Mouse (Mus musculus): ENCODE data around the gene 5430419D17Rik. TPM values are rescaled to one million over a fixed set of nuclear protein-coding genes. Genes with fewer than 3 reads are reported as not detected.

5430419D17Rik gene
- polyA plus RNA-seq, 1 experiment, result not detected

DNA sequence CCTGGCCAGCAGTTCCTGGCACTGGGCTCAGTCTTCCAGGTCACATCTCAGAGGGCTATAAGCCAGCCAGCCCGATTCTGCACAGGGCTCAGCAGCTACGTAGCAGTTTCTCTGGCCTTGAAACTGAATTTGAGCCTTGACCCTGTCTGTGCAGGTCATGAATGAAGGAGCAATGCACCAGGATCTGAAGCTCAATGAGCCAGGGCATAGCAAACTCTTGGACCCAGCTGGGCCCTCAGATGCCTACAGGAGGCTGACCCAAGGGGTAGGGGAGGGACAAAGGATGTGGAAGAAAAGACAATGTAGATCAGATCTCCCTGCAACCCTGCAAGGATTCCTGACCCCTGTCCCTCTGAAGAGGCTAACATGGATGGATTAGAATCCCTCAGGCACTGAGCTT is 148.0 kb downstream of the 5430419D17Rik start, which contains the start of gene Cuzd1:
Gene Cuzd1 (minus strand): TSS at position 101 of the 400 bp plus-strand sequence.
- Histone ChIP-seq H3K4me1 (ENCODE audit: control insufficient read depth, insufficient read depth, low read length) (no peaks in the 10 kb centered on the region), H3K27ac (ENCODE audit: control insufficient read depth, insufficient read depth, low read depth, low read length, poor library complexity) (no peak within 1 kb of the TSS), H3K4me3 (replicated peaks; ENCODE audit: control insufficient read depth, low read depth, low read length) (no peak within 1 kb of the TSS)
- TF ChIP-seq POLR2A (IDR thresholded peaks at IDR 0.05; ENCODE audit: borderline replicate concordance, control insufficient read depth, low read depth, low read length) (no peak), CTCF (IDR thresholded peaks at IDR 0.05; ENCODE audit: control insufficient read depth, insufficient read depth, low read length) (no peak)
- WGBS, result 74% methylated on average over 2 of the region's 2 CpGs

DNA sequence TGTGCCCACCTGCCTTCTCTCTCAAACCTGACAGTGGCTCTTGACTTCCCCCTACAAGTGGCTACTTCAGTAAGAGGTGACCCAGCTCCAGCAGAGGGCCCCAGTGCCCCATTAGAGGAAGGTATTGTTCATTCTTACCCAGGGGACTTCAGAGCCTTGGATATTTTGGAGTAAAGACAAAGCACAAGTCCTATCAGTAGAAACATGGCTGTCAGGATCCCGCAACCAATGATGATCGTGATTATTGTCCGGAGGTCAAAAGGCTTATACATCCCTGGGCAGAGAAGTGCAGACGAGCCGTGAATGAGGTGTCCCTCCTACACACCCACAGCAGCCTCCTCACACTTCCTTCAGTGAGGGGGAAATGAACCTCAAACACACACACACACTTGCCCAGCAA is 152.9 kb downstream of the 5430419D17Rik start:
- 84% methylated on average over 5 of the region's 5 CpGs for WGBS
- TF ChIP-seq POLR2A (IDR thresholded peaks at IDR 0.05; ENCODE audit: borderline replicate concordance, control insufficient read depth, low read depth, low read length) (no peak), CTCF (IDR thresholded peaks at IDR 0.05; ENCODE audit: control insufficient read depth, insufficient read depth, low read length) (no peak)
- Histone ChIP-seq H3K27ac (ENCODE audit: control insufficient read depth, insufficient read depth, low read depth, low read length, poor library complexity) (no peak overlapping the region), H3K4me1 (ENCODE audit: control insufficient read depth, insufficient read depth, low read length) (no peaks in the 10 kb centered on the region), H3K4me3 (replicated peaks; ENCODE audit: control insufficient read depth, low read depth, low read length) (no peak overlapping the region)

DNA sequence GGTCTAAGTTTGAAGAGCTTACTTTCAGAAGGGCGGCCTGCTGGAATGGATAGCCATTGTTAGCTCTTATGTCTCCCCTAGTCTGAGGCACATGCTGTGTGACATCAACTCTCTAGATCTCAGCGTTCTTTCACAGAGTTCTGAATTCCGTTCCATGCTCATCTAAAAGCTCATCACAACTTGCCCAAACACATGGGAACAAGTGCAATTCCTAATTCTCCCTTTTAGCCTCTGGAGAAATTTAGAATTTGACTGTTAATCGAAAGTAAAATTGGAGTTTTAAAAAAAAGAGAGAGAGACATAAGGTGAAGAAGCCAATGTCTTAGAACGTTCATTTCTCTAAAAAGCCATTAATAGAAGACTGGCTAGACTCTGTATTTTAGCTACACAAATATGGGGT is 155.2 kb downstream of the 5430419D17Rik start, which contains the start of gene Fam24b:
Gene Fam24b (minus strand): TSS at position 101 of the 400 bp plus-strand sequence.
- H3K4me3 ChIP-seq (replicated peaks; ENCODE audit: control insufficient read depth, low read depth, low read length), result no peak within 1 kb of the TSS
- H3K27ac ChIP-seq (ENCODE audit: control insufficient read depth, insufficient read depth, low read depth, low read length, poor library complexity), result no peak within 1 kb of the TSS
- no peaks in the 10 kb centered on the region for H3K4me1 ChIP-seq (ENCODE audit: control insufficient read depth, insufficient read depth, low read length)
- TF ChIP-seq CTCF (IDR thresholded peaks at IDR 0.05; ENCODE audit: control insufficient read depth, insufficient read depth, low read length) (no peak), POLR2A (IDR thresholded peaks at IDR 0.05; ENCODE audit: borderline replicate concordance, control insufficient read depth, low read depth, low read length) (no peak)
- WGBS, result 81% methylated on average over 5 of the region's 5 CpGs

DNA sequence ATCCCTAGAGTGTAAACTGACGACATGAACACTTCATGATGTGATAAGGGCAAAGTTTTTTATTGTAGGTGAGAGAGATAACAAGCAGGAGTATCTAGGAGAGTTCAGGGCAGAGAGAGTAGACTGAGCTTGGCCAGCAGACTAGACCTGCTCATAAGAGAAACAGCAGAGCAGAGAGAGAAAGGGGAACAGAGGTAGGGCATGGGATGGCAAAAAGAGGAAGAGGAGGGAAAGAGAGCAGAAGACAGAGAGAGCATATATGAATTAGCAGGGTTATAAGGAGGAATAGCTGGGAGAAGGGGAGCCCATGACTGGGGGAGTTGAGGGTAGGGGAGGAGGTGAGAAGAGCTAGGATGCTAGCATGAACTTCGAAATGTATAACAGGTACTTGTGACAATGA is 157.5 kb downstream of the 5430419D17Rik start:
- TF ChIP-seq POLR2A (IDR thresholded peaks at IDR 0.05; ENCODE audit: borderline replicate concordance, control insufficient read depth, low read depth, low read length) (no peak), CTCF (IDR thresholded peaks at IDR 0.05; ENCODE audit: control insufficient read depth, insufficient read depth, low read length) (no peak)
- no peaks in the 10 kb centered on the region for H3K4me1 ChIP-seq (ENCODE audit: control insufficient read depth, insufficient read depth, low read length)
- H3K27ac ChIP-seq (ENCODE audit: control insufficient read depth, insufficient read depth, low read depth, low read length, poor library complexity), result no peak overlapping the region
- no peak overlapping the region for H3K4me3 ChIP-seq (replicated peaks; ENCODE audit: control insufficient read depth, low read depth, low read length)
- 59% methylated on average over 2 of the region's 2 CpGs for WGBS

DNA sequence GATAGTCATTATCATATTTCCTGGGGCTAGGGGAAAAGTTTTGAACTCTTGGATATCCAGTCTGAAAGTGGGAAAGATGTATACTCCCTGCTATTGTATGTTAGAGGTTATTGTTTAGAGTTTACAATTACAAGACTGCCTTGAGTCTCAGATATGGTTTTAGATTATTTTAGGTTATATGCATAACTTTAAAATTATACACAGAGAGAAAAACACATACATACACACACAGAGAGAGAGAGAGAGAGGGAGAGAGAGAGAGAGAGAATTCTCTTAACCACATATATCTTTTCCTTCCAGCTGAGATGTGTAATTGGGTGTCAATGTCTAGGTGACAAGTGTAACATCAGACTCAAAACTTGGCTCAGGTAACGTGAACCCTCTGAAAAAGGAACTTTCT is 159.4 kb downstream of the 5430419D17Rik start, which contains the start of gene Fam24a:
Gene Fam24a (plus strand): TSS at position 301 of the 400 bp plus-strand sequence.
- H3K4me1 ChIP-seq (ENCODE audit: control insufficient read depth, insufficient read depth, low read length), result no peaks in the 10 kb centered on the region
- no peak within 1 kb of the TSS for H3K27ac ChIP-seq (ENCODE audit: control insufficient read depth, insufficient read depth, low read depth, low read length, poor library complexity)
- H3K4me3 ChIP-seq (replicated peaks; ENCODE audit: control insufficient read depth, low read depth, low read length), result no peak within 1 kb of the TSS
- no peak for TF ChIP-seq CTCF (IDR thresholded peaks at IDR 0.05; ENCODE audit: control insufficient read depth, insufficient read depth, low read length)
- no peak for TF ChIP-seq POLR2A (IDR thresholded peaks at IDR 0.05; ENCODE audit: borderline replicate concordance, control insufficient read depth, low read depth, low read length)
- WGBS, result 45% methylated on average over 1 of the region's 1 CpGs

DNA sequence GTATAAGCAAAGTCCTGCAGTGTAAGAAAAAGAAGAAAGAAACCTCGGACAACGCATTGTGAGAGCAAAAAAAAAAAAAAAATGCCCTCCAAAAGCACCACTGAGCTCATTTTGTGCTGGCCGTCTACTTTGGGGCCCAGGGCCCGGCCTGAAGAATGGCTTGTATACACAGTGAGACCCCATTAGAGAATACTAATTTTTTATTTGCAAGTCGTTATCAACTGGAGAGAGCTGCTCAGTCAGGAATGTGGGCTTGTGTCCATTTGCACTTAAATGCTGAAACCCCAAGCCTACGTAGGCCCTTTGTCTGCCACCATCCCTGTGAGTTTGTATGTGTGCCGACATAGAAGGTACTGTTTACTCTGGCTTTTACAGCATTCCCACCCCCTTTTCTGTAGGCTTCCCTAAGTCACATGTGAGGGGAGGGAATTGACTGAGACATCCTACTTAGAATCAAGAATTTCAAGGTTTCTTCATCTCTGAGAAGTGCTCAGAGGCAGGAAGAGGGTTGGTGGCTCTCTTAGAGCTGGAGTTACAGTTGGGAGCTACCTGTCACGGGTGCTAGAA is 163.4 kb downstream of the 5430419D17Rik start:
- Histone ChIP-seq H3K4me1 (ENCODE audit: control insufficient read depth, insufficient read depth, low read length) (no peaks in the 10 kb centered on the region), H3K4me3 (replicated peaks; ENCODE audit: control insufficient read depth, low read depth, low read length) (no peak overlapping the region), H3K27ac (ENCODE audit: control insufficient read depth, insufficient read depth, low read depth, low read length, poor library complexity) (no peak overlapping the region)
- TF ChIP-seq POLR2A (IDR thresholded peaks at IDR 0.05; ENCODE audit: borderline replicate concordance, control insufficient read depth, low read depth, low read length) (no peak), CTCF (IDR thresholded peaks at IDR 0.05; ENCODE audit: control insufficient read depth, insufficient read depth, low read length) (no peak)
- WGBS, result 81% methylated on average over 8 of the region's 8 CpGs

DNA sequence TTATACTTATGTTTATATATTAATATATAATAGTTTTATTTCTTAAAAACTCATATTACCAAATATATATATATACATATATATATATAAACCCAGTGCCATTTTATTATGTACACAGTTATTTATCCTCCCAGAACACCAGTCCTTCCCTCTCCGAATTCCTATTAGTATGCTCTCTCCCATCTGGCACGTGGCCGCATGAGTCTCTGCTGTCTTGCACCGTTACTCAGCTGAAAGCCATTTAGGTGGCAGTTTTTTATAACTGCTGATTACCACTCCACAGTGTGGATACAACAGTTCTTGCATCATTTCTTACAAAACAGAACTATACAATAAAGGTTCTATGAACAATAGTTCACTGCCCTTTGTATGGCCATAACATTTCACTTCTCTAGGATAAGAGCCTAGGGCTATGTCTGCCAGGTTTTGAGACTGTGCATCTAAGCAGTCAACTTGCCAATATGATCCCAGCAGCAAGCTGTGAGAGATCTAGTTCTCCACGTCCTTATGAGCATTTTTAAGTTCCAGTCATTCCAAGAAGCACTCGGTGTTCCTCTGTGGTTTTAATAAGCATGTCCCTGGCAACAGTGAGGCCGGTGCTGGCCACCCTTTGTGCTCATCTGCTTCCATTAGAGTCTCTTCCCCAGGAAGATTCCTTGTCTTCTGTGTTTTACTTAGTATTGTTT is 171.8 kb downstream of the 5430419D17Rik start:
- TF ChIP-seq POLR2A (IDR thresholded peaks at IDR 0.05; ENCODE audit: borderline replicate concordance, control insufficient read depth, low read depth, low read length), result no peak
- no peak for TF ChIP-seq CTCF (IDR thresholded peaks at IDR 0.05; ENCODE audit: control insufficient read depth, insufficient read depth, low read length)
- H3K4me1 ChIP-seq (ENCODE audit: control insufficient read depth, insufficient read depth, low read length), result no peaks in the 10 kb centered on the region
- 78% methylated on average over 7 of the region's 7 CpGs for WGBS
- no peak overlapping the region for H3K27ac ChIP-seq (ENCODE audit: control insufficient read depth, insufficient read depth, low read depth, low read length, poor library complexity)
- H3K4me3 ChIP-seq (replicated peaks; ENCODE audit: control insufficient read depth, low read depth, low read length), result no peak overlapping the region

Other genes with a start within 250 kb of the 5430419D17Rik start
- gene Htra1, start 238.3 kb upstream of the 5430419D17Rik start, polyA plus RNA-seq (2011; ENCODE audit: insufficient read depth, insufficient read length, low replicate concordance, missing spikeins), result 1.6 and 11.5 TPM in 2 replicates
- gene Dmbt1, start 142.3 kb upstream of the 5430419D17Rik start, polyA plus RNA-seq (2011; ENCODE audit: insufficient read depth, insufficient read length, low replicate concordance, missing spikeins), result not detected in 2 replicates
- not detected in 2 replicates for gene 4933402N03Rik, start 28.1 kb upstream of the 5430419D17Rik start, polyA plus RNA-seq (2011; ENCODE audit: insufficient read depth, insufficient read length, low replicate concordance, missing spikeins)
- gene Cuzd1, start 147.9 kb downstream of the 5430419D17Rik start, polyA plus RNA-seq (2011; ENCODE audit: insufficient read depth, insufficient read length, low replicate concordance, missing spikeins), result not detected in 2 replicates
- gene Fam24b, start 155.1 kb downstream of the 5430419D17Rik start, polyA plus RNA-seq (2011; ENCODE audit: insufficient read depth, insufficient read length, low replicate concordance, missing spikeins), result not detected in 2 replicates
- not detected in 2 replicates for gene Fam24a, start 159.5 kb downstream of the 5430419D17Rik start, polyA plus RNA-seq (2011; ENCODE audit: insufficient read depth, insufficient read length, low replicate concordance, missing spikeins)
- gene 2310057M21Rik, start 188.4 kb downstream of the 5430419D17Rik start, polyA plus RNA-seq (2011; ENCODE audit: insufficient read depth, insufficient read length, low replicate concordance, missing spikeins), result 2.5 and 5.8 TPM in 2 replicates
- 6.0 and 14.5 TPM in 2 replicates for gene Pstk, start 196.7 kb downstream of the 5430419D17Rik start, polyA plus RNA-seq (2011; ENCODE audit: insufficient read depth, insufficient read length, low replicate concordance, missing spikeins)
- gene Ikzf5, start 236.1 kb downstream of the 5430419D17Rik start, polyA plus RNA-seq (2011; ENCODE audit: insufficient read depth, insufficient read length, low replicate concordance, missing spikeins), result 11.9 and 24.4 TPM in 2 replicates
- gene Acadsb, start 236.2 kb downstream of the 5430419D17Rik start, polyA plus RNA-seq (2011; ENCODE audit: insufficient read depth, insufficient read length, low replicate concordance, missing spikeins), result 7.3 and 18.2 TPM in 2 replicates